Mouse (Mus musculus): ENCODE results near the gene Unk. TPM values are rescaled to one million over a fixed set of nuclear protein-coding genes. Genes with fewer than 3 reads are reported as not detected.

Gene Unk
- total and polyA plus RNA-seq, 3 experiments, result 21.7 to 42.3 TPM; not detected in 1

GRCm38 (mm10) chr11:116096213-116097108 lies 66.3 kb downstream of the Unk start:
- Histone ChIP-seq H3K79me2 (ENCODE audit: control insufficient read depth, insufficient read depth, low read length, poor library complexity) (no peaks in the 10 kb centered on the region), H3K4me1 (ENCODE audit: control insufficient read depth in 1 of 2, insufficient read depth in 2 of 2, low read length in 2 of 2) (peaks cover 14 to 37% of the 10 kb centered on the region in 2 experiments), H3K9me3 (replicated peaks; ENCODE audit: insufficient read depth, low read length) (no peaks in the 10 kb centered on the region), H3K36me3 (ENCODE audit: control insufficient read depth in 1 of 2, insufficient read depth in 2 of 2, low read length in 2 of 2) (peaks cover 0 to 37% of the 10 kb centered on the region in 2 experiments; a peak in 2 of 4 replicates), H3K9ac (ENCODE audit: control insufficient read depth, low read depth, low read length, poor library complexity, severe bottlenecking) (no peak overlapping the region), H3K4me3 (ENCODE audit: control insufficient read depth in 1 of 2, insufficient read depth in 1 of 2, low read depth in 2 of 2, low read length in 2 of 2) (no peak overlapping the region), H3K27ac (ENCODE audit: control insufficient read depth, low read depth, low read length) (peak overlapping the region; percentile 46), H3K27me3 (ENCODE audit: control insufficient read depth in 1 of 2, insufficient read depth in 2 of 2, low read length in 2 of 2) (no peaks in the 10 kb centered on the region)
- peak; percentile 88 for DNase-seq (ENCODE audit: low read depth, low spot score)
- TF ChIP-seq MAZ (IDR thresholded peaks at IDR 0.05; ENCODE audit: low read depth, low read length), result no peak
- no peak for TF ChIP-seq GABPA (IDR thresholded peaks at IDR 0.05; ENCODE audit: low read depth, low read length)
- peak; percentile 28; the same call in 1 of the 2 replicates for TF ChIP-seq ZKSCAN1 (IDR thresholded peaks at IDR 0.05; ENCODE audit: low read depth, low read length)
- no peak for TF ChIP-seq E2F4 (IDR thresholded peaks at IDR 0.05; ENCODE audit: borderline replicate concordance, low read depth, low read length)
- 0 out of 4 replicates have a peak, but pooled peaks of 1 of the 2 experiments have one; percentile 37 for TF ChIP-seq EP300 (IDR thresholded peaks at IDR 0.05; ENCODE audit: low read depth in 1 of 2, low read length in 2 of 2)
- peak; percentile 50 for TF ChIP-seq SMC3 (IDR thresholded peaks at IDR 0.05; ENCODE audit: low read depth, low read length)
- TF ChIP-seq USF1 (IDR thresholded peaks at IDR 0.05; ENCODE audit: low read depth, low read length), result 0 out of 2 replicates have a peak, but pooled peaks have one; percentile 36
- no peak for TF ChIP-seq GATA1 (IDR thresholded peaks at IDR 0.05; ENCODE audit: low read depth, low read length)
- peak; percentile 91 for TF ChIP-seq ZNF384 (IDR thresholded peaks at IDR 0.05; ENCODE audit: low read depth, low read length)
- TF ChIP-seq UBTF (IDR thresholded peaks at IDR 0.05; ENCODE audit: borderline replicate concordance, insufficient read depth, low read depth, low read length), result no peak
- peak; percentile 46 for TF ChIP-seq RAD21 (IDR thresholded peaks at IDR 0.05; ENCODE audit: low read depth, low read length)
- no peak for TF ChIP-seq CHD2 (IDR thresholded peaks at IDR 0.05; ENCODE audit: low read length)
- peak; percentile 50 for TF ChIP-seq SIN3A (IDR thresholded peaks at IDR 0.05; ENCODE audit: low read length)
- peak; percentile 75 to 91 (median 83) for TF ChIP-seq CTCF (IDR thresholded peaks at IDR 0.05 in 2 of 3, conservative IDR thresholded peaks at IDR 0.05 in 1 of 3; ENCODE audit: control insufficient read depth in 1 of 3, insufficient read depth in 1 of 3, low read depth in 2 of 3, low read length in 3 of 3, poor library complexity in 1 of 3, severe bottlenecking in 1 of 3)
- peak; percentile 31; the same call in 1 of the 2 replicates for TF ChIP-seq MXI1 (IDR thresholded peaks at IDR 0.05; ENCODE audit: low read depth, low read length)
- TF ChIP-seq RCOR1 (IDR thresholded peaks at IDR 0.05; ENCODE audit: low read depth, low read length), result 0 out of 2 replicates have a peak, but pooled peaks have one; percentile 12
- 0 out of 2 replicates have a peak, but pooled peaks have one; percentile 29 for TF ChIP-seq CHD1 (IDR thresholded peaks at IDR 0.05; ENCODE audit: low read depth, low read length)
- 0 out of 2 replicates have a peak, but pooled peaks have one; percentile 23 for TF ChIP-seq HCFC1 (IDR thresholded peaks at IDR 0.05; ENCODE audit: low read depth, low read length)
- no peak for TF ChIP-seq BHLHE40 (IDR thresholded peaks at IDR 0.05; ENCODE audit: borderline replicate concordance, low read depth, low read length)

Measured in MEL (cell line).